Mouse (Mus musculus): ENCODE data around the gene Irgm1. TPM values are rescaled to one million over a fixed set of nuclear protein-coding genes. Genes with fewer than 3 reads are reported as not detected.

The Irgm1 gene
- polyA plus RNA-seq, 2 experiments, result 10.4 to 16.6 TPM

DNA sequence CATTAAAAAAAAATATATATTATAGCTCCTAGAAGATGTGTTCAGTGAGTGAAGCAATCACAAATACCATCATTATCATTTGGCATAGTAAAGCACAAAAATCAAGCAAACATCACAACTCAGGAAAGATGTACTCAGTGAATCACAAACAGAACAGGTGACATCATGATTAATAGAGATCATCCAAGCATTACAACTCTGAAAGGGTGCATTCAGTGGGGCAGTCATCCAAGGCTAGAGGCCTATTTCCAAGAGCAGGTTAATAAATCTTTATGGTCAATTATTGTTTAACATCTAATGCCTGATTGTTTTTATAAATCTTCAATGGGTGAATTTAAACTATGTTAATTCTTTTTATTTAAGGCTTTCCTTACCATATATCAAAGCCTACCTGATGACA, 30.7 kb downstream of the Irgm1 start:
- Histone ChIP-seq H3K4me2 (ENCODE audit: low read depth) (no peak overlapping the region), H3K36me3 (replicated peaks; ENCODE audit: control insufficient read depth, insufficient read depth, low read depth) (no peaks in the 10 kb centered on the region), H3K4me1 (replicated peaks; ENCODE audit: control insufficient read depth in 2 of 2, insufficient read depth in 2 of 2, low read length in 1 of 2) (peaks cover 6 to 11% of the 10 kb centered on the region in 2 experiments), H3K27me3 (ENCODE audit: control insufficient read depth, insufficient read depth, low read length) (peaks cover 11% of the 10 kb centered on the region), H3K27ac (no peak overlapping the region), H3K4me3 (ENCODE audit: insufficient read depth in 1 of 2, low read depth in 2 of 2, low read length in 2 of 2) (no peak overlapping the region), H3K9me3 (ENCODE audit: control insufficient read depth, low read length) (no peaks in the 10 kb centered on the region), H3K9ac (replicated peaks) (no peak overlapping the region)
- DNase-seq (ENCODE audit: low read depth in 3 of 3, low spot score in 3 of 3), result no peak
- TF ChIP-seq CTCF (IDR thresholded peaks at IDR 0.05; ENCODE audit: low read depth) (no peak), EP300 (IDR thresholded peaks at IDR 0.05; ENCODE audit: low read depth) (no peak)
- ATAC-seq (ENCODE audit: insufficient read depth), result no peak

DNA sequence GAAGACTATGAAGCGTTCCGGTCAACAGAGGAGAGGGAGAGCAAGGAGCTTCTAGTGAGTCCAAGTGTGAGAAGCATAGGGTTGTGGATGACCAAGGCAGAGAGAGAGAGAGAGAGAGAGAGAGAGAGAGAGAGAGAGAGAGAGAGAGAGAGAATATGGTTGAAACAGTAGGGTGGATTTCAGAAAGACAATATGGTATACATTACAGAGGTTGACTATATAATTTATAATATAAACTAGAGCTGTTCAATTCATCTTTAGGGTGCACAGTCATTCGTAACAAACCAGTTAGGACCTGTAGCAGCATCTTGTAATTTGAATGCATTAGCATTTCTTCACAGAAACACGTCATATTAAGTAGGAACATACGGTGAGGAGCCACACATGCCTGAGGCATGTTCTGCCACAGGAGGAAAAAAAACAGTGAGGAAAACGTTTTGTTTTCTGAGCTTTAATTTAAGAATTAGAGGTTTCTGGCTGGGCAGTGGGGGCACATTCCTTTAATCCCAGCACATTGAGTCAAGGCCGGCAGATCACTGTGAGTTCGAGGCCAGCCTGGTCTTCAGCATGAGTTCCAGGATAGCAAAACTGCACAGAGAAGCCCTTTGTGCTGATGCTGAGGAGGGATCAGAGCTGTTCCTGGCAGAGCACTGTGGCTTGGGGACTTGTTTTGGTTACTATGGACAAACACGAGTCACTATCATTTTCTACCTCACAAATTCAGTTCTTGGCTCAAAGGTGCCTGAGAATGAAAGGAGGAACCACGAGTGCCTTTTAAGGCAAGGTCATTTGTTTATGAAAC, 32.4 kb downstream of the Irgm1 start:
- Histone ChIP-seq H3K27ac (no peak overlapping the region), H3K36me3 (replicated peaks; ENCODE audit: control insufficient read depth, insufficient read depth, low read depth) (no peaks in the 10 kb centered on the region), H3K4me1 (replicated peaks; ENCODE audit: control insufficient read depth in 2 of 2, insufficient read depth in 2 of 2, low read length in 1 of 2) (peaks cover 11 to 12% of the 10 kb centered on the region in 2 experiments; a peak in 3 of 4 replicates), H3K9ac (replicated peaks) (no peak overlapping the region), H3K4me3 (ENCODE audit: insufficient read depth in 1 of 2, low read depth in 2 of 2, low read length in 2 of 2) (no peak overlapping the region), H3K9me3 (ENCODE audit: control insufficient read depth, low read length) (no peaks in the 10 kb centered on the region), H3K27me3 (ENCODE audit: control insufficient read depth, insufficient read depth, low read length) (peaks cover 11% of the 10 kb centered on the region), H3K4me2 (ENCODE audit: low read depth) (peak overlapping the region; percentile 88)
- TF ChIP-seq CTCF (IDR thresholded peaks at IDR 0.05; ENCODE audit: low read depth) (no peak), EP300 (IDR thresholded peaks at IDR 0.05; ENCODE audit: low read depth) (no peak)
- DNase-seq (ENCODE audit: low read depth in 3 of 3, low spot score in 3 of 3) (no peak), ATAC-seq (ENCODE audit: insufficient read depth) (no peak)
- WGBS (ENCODE audit: insufficient replicate concordance), result 68% methylated on average over 10 of the region's 10 CpGs

DNA sequence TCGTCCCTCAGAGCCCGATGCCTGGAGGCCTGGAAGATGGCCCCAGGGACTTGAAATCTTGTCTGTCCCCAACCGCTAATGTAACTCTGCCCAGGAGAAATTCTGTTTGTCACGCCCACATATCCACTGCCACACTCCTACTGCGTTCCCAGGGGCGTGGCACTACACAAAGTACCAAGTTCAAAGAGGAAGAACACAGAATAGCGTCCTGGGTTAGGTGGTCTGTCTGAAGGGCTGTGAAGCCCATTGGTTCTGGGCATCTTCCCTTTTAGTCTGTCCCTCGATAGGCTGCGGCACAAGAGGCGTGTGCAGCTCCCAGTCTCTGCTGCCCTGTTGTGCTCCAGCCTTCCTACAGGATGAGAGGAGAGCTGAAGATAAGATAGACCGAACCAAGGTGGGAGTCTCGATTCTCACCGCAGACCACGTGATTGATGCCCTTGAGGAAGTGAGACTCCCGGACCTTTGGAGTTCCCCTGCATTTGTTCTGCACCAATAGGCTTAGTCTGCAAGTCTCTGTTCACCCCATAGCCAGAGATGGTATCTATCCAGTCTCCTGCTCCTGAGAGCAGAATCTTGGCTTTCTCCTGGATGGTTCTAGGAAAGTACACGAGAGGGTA, 33.2 kb downstream of the Irgm1 start:
- Histone ChIP-seq H3K36me3 (replicated peaks; ENCODE audit: control insufficient read depth, insufficient read depth, low read depth) (no peaks in the 10 kb centered on the region), H3K4me3 (ENCODE audit: insufficient read depth in 1 of 2, low read depth in 2 of 2, low read length in 2 of 2) (peak overlapping the region; percentile 65 to 66), H3K9ac (replicated peaks) (peak overlapping the region; percentile 0; the same call in 1 of the 2 replicates), H3K4me2 (ENCODE audit: low read depth) (peak overlapping the region; percentile 88), H3K27me3 (ENCODE audit: control insufficient read depth, insufficient read depth, low read length) (peaks cover 11% of the 10 kb centered on the region), H3K4me1 (replicated peaks; ENCODE audit: control insufficient read depth in 2 of 2, insufficient read depth in 2 of 2, low read length in 1 of 2) (peaks cover 12 to 13% of the 10 kb centered on the region in 2 experiments; a peak in 3 of 4 replicates), H3K9me3 (ENCODE audit: control insufficient read depth, low read length) (no peaks in the 10 kb centered on the region), H3K27ac (no peak overlapping the region)
- no peak for ATAC-seq (ENCODE audit: insufficient read depth)
- DNase-seq (ENCODE audit: low read depth in 3 of 3, low spot score in 3 of 3), result no peak
- TF ChIP-seq EP300 (IDR thresholded peaks at IDR 0.05; ENCODE audit: low read depth) (no peak), CTCF (IDR thresholded peaks at IDR 0.05; ENCODE audit: low read depth) (no peak)
- 1% methylated on average over 16 of the region's 16 CpGs for WGBS (ENCODE audit: insufficient replicate concordance)

DNA sequence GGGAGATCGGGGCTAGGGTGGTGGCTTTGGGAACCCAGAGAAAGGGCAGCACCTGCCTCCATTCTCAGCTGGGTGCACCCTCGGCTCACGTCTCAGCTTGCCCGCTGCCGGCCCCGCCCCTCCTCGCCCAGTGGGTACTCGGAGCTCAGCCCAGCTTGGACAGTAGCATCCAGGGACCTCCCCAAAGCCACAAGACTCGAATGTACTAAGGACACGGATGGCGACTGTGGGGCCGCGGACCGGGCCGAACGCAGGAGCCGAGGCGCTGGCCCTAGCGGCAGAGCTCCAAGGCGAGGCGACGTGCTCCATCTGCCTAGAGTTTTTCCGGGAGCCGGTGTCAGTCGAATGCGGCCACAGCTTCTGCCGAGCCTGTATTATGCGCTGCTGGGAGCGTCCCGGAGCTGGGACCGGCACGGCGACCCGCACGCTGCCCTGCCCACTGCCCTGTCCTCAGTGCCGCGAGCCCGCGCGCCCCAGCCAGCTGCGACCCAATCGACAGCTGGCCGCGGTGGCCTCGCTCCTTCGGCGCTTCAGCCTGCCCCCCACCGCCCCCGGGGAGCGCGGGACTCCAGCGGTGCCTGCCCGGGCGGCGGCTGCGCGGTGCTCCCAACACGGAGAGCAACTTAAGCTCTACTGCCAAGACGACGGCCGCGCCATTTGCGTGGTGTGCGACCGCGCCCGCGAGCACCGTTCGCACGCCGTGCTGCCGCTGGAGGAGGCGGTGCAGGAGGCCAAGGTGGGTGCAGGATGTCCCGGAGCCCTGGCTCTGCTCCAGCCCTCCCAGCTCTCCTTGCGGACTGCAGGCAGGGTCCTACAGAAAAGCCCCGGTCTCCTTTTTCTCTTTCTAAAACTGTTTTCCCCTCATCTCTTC, 33.9 kb downstream of the Irgm1 start:
- ATAC-seq (ENCODE audit: insufficient read depth) (no peak), DNase-seq (ENCODE audit: low read depth in 3 of 3, low spot score in 3 of 3) (no peak)
- Histone ChIP-seq H3K27me3 (ENCODE audit: control insufficient read depth, insufficient read depth, low read length) (peaks cover 11% of the 10 kb centered on the region), H3K36me3 (replicated peaks; ENCODE audit: control insufficient read depth, insufficient read depth, low read depth) (no peaks in the 10 kb centered on the region), H3K9ac (replicated peaks) (peak overlapping the region; percentile 0), H3K27ac (no peak overlapping the region), H3K4me2 (ENCODE audit: low read depth) (peak overlapping the region; percentile 88), H3K9me3 (ENCODE audit: control insufficient read depth, low read length) (no peaks in the 10 kb centered on the region), H3K4me1 (replicated peaks; ENCODE audit: control insufficient read depth in 2 of 2, insufficient read depth in 2 of 2, low read length in 1 of 2) (peaks cover 13 to 15% of the 10 kb centered on the region in 2 experiments; a peak in 3 of 4 replicates), H3K4me3 (ENCODE audit: insufficient read depth in 1 of 2, low read depth in 2 of 2, low read length in 2 of 2) (peak overlapping the region; percentile 65 to 66)
- TF ChIP-seq CTCF (IDR thresholded peaks at IDR 0.05; ENCODE audit: low read depth), result 0 out of 2 replicates have a peak, but pooled peaks have one; percentile 5
- TF ChIP-seq EP300 (IDR thresholded peaks at IDR 0.05; ENCODE audit: low read depth), result no peak
- under 1% methylated on average over 77 of the region's 77 CpGs for WGBS (ENCODE audit: insufficient replicate concordance)

All from liver, embryonic 14.5 days (tissue).